Mouse (Mus musculus) cerebellum, adult 18-20 months (tissue): ENCODE results near the gene Ttc16.

ENCODE experiments used
- DNase-seq, 2 experiments: peaks; one replicate each; pipeline ENCODE4 v3.0.0; 2021

The Ttc16 gene

GRCm38 (mm10) chr2:32779131-32779530 lies 3.7 kb upstream of the Ttc16 start:
- peak; percentile 73 to 81 for DNase-seq

- DNase-seq: no peak
Measured at GRCm38 (mm10) chr2:32778081-32778480, 2.6 kb upstream of the Ttc16 start.

- DNase-seq: no peak
Measured at GRCm38 (mm10) chr2:32776192-32776591, 759 bp upstream of the Ttc16 start.

- DNase-seq: no peak
Measured at GRCm38 (mm10) chr2:32772626-32773279, 2.7 kb downstream of the Ttc16 start.

- no peak for DNase-seq
Measured at GRCm38 (mm10) chr2:32771886-32772285, 3.5 kb downstream of the Ttc16 start.

- DNase-seq: no peak
Measured at GRCm38 (mm10) chr2:32769327-32770085, 5.9 kb downstream of the Ttc16 start.

GRCm38 (mm10) chr2:32768661-32769285 lies 6.7 kb downstream of the Ttc16 start:
- peak; percentile 57 to 64 for DNase-seq

- DNase-seq: no peak
Measured at GRCm38 (mm10) chr2:32767241-32767640, 8.2 kb downstream of the Ttc16 start.

GRCm38 (mm10) chr2:32763353-32763752 lies 12.1 kb downstream of the Ttc16 start:
- DNase-seq: peak in 1 of 2 experiments; percentile 1

GRCm38 (mm10) chr2:32761859-32762258 lies 13.6 kb downstream of the Ttc16 start:
- no peak for DNase-seq

- no peak for DNase-seq
Measured at GRCm38 (mm10) chr2:32761361-32761760, 14.1 kb downstream of the Ttc16 start.

- DNase-seq: no peak
Measured at GRCm38 (mm10) chr2:32759001-32759400, 16.4 kb downstream of the Ttc16 start.

GRCm38 (mm10) chr2:32758503-32758902 lies 16.9 kb downstream of the Ttc16 start:
- DNase-seq: no peak

GRCm38 (mm10) chr2:32757056-32757845 lies 18.2 kb downstream of the Ttc16 start, which contains the start of gene Tor2a:
TSS of gene Tor2a (plus strand) at chr2:32757234.
- peak; percentile 96 to 98 for DNase-seq

- DNase-seq: no peak
Measured at GRCm38 (mm10) chr2:32756674-32757055, 18.8 kb downstream of the Ttc16 start.

- DNase-seq: no peak
Measured at GRCm38 (mm10) chr2:32752181-32752580, 23.3 kb downstream of the Ttc16 start.

- no peak for DNase-seq
Measured at GRCm38 (mm10) chr2:32751665-32752033, 23.8 kb downstream of the Ttc16 start.

GRCm38 (mm10) chr2:32750887-32751664 lies 24.4 kb downstream of the Ttc16 start:
- DNase-seq: no peak

- DNase-seq: no peak
Measured at GRCm38 (mm10) chr2:32750199-32750598, 25.2 kb downstream of the Ttc16 start.

GRCm38 (mm10) chr2:32749082-32749481 lies 26.4 kb downstream of the Ttc16 start:
- DNase-seq: no peak

- DNase-seq: no peak
Measured at GRCm38 (mm10) chr2:32744272-32744982, 31.0 kb downstream of the Ttc16 start.

GRCm38 (mm10) chr2:32742173-32742531 lies 33.3 kb downstream of the Ttc16 start:
- DNase-seq: peak; percentile 92 to 97
